Mouse (Mus musculus): ENCODE measurements at regions not wholly inside any gene's neighbourhood (a gene's known extent, or its start where the extent isn't known, plus 50 kb on each side); places are given as distances from the start of the nearest gene placed in this dataset.

DNA sequence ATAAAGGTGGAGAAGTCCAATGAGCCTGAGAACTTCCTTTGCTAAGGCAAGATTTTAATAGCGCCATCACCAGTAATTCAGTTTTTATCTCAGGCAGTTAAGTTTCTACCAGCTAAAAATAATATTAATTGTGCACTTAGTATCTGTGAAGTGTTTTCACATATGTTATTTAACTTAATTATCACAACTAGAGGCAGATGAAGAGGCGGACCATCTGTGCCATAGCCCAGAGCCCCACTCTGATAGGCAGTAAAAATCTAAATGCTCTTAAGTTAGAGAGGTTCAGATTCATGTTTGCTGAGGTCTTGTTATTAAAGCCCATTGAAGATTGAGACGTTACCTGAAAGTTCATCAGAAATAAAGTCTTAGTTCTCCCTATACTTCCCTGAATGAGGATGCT lies 395.7 kb upstream of the Nrsn1 start:
- TF ChIP-seq CTCF (IDR thresholded peaks at IDR 0.05; ENCODE audit: low read depth) (no peak), EP300 (IDR thresholded peaks at IDR 0.05; ENCODE audit: low read depth) (no peak)
